Mouse (Mus musculus) right cerebral cortex, adult 18-20 months (tissue): ENCODE measurements around the gene Ppil4.

Source experiments
- DNase-seq: peaks from one replicate; pipeline ENCODE4 v3.0.0; 2022; ENCODE audit warnings: mixed read lengths

The Ppil4 gene

DNA sequence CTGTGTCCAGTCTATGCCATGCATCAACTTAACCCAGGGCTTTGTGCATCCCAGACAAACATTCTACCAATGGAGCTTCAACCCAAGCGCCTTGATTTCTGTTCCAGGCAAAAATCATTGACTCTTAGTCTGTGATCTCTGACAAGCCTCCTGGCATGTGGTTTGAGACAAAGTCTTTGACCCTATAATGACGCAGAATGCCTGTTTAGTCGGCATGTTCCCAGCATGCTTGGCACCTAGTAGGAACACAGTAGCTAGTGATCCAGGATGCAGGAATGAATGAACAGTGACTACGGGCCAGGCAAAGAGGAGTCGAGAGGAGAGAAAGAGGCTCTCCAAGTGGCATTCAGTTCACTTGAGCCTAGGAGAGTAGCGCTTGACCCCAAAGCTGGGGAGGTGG lies 70.7 kb downstream of the Ppil4 start:
- no peak for DNase-seq

DNA sequence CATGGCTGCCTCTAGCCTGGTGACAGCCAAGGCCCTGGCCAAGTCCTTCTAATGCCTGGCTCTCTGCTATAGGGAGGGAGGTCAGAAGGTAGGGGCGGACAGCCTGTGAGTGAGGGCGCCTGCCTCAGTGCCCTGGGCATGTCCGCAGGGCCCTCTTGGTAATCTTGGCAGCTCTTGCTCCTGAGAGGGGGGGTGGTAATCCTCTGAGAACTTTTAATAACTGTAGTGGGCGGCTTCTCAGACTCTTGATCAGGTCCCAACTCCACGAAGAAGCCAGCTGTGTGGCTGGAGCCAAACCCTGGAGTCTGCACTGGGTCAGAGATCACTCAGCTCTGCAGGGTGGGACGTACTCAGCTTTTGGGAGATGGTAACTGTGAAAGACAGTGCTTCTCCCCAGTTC lies 71.5 kb downstream of the Ppil4 start:
- DNase-seq: no peak

DNA sequence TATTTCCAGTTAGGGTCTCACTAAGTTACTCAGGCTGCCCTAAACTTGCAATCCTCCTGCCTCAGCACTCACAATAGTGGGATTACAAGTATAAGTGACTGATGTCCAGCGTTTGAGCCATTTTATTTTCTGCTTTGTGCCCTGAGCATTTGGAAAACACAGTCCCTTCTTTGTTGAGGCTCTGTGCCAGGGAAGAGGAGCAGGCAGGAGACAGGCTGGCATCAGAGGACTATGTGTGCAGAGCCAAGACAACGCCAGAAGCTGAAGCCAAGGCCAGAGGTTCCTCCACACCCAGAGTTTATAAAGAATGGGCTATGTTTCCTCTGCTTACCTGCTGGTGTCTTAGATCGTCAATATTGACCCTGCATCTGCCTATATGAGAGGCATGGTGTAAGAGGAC lies 72.1 kb downstream of the Ppil4 start:
- DNase-seq: no peak

DNA sequence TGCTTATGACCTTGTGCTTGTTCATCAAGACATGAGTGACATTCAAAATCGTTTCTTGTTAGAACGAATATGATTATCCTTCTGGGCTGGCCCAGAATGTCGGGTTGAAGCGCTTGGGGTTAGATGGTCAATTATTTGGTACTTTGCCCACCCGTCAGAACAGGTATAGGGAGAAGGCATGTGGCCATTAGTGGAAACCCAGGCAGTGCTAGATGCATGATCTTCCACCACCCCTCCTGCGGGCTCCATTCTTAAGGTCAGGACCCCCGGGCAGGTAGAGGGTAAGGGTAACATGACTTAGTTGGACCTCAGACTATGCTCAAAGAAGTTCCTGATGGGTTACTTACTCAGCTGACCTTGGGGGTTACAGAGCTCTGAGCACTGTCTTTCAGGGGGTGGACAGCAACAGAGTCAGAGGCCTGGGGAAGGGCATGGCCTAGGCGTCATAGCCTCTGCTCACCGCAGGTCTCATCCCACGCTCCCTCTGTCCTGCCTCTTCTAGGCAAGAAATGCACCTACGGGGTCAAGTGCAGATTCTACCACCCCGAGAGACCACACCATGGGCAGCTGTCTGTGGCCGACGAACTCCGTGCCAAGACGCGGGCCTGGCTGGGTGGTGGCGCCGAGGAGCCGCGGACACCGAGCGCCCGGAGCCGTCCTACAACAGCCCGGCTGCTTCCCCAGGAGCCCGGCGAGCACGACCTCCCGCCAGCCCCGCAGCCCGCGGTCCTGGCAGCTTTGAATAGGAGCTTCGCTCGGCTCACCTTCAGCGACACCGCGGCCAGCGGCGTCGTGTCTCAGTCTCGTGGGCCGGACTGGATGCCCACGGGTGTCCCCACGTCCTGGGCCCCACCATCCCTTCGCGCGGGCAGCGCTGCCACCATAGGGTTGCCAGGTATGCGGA lies 74.3 kb downstream of the Ppil4 start:
- no peak for DNase-seq

DNA sequence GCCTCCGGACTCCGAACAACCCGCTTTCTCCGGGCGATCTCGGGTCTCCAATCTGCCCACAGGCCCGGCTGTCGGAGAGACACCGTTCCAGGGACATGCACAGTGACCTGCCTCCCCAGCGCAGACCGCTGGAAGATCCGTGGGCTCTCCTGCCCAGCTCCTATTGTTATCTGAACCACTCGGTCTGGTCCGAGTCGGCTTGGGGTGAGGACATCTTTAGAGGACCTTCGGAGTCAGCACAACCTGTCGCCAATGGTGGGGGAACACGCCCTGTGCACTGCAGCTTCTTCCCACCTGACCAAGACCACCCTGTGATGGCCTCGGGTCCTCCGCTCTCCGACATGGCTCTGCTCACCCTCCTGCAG lies 75.0 kb downstream of the Ppil4 start:
- DNase-seq: no peak

DNA sequence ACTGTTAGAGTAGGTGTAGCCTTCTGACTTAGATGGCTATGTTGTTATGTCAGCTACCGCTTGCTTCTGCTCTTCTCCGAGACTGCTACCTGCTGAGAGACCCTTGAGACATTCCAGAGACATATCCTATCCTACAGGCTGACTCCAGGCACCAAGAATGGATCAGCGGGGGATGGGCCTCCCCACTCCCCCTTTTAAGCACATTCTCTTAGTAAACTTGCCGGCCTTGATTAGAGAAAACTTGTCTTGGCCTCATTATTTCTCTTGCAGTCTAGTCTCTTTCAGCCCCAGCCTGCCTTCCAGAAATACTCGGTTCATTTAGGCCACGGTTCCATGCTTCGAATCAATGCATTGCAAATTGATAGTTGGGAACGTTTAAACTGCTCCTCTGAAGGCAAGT lies 77.1 kb downstream of the Ppil4 start:
- no peak for DNase-seq

DNA sequence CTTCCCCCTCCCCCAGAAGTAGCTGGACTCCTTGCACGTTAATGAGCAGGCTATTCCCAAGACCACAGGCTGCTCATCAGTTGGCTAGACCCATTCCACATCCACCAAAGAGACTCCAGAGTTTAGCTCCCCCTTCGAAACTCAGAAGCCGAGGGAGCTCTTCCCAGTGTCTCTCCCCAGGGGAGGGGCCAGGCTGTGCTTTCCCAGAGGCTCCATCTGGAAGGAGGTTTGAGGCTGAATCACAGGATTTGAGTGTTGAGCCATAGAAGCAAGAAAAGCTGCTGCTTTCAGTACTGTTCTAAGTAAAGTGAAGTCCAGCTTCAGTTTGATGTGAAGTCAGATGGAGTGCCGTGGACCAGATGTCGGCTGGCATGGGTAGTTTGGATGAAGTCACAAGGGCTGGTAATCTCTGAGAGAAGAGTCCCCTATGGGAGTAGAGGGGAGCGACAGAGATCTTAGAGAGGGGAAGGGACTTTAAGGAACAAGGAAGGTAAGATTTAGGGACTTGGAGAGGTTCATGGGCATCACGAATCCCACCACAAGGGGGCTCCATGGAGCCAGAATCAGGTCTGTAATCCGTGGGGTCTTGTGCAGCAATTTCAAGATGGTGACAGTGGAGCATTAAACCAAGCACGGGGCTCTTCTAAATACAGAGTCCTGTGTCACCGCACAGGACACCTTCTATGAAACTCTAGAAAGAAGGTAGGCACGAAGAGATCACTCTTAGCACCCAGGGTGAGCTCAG lies 78.1 kb downstream of the Ppil4 start:
- DNase-seq: peak; percentile 46

DNA sequence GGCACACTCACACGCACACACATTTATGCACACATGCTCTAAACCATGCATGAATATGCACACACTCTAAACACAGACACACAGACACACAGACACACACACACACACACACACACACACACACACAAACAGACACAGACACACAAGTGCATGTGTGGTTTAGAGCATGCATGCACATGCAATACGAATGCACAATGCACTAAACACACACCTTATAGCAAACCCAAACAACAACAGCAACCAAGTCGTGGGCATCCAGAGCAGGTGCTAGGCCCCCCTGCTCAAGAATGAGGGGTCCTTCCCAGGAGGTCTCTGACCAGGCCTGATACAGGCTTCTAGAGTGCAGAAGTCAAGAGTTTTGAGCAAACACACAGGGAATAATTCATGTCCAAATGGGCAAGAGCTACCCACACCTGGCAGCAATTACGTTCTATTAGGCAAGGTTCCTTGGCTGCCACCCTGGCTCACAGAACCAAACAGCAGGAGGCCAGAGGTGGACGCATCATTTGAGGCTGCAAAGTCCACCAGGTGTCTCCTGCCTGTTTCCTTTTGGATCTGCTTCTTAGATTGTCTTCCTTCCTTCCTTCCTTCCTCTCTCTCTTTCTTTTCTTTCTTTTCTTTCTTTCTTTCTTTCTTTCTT lies 78.8 kb downstream of the Ppil4 start:
- no peak for DNase-seq
